Mouse (Mus musculus) heart, adult 18-20 months (tissue): Measurements from ENCODE around the gene Daxx. TPM values are rescaled to one million over a fixed set of nuclear protein-coding genes. Genes with fewer than 3 reads are reported as not detected.

Experiments used
- DNase-seq, 2 experiments: peaks; one replicate each; pipeline ENCODE4 v3.0.0; 2021 to 2022; ENCODE audit warnings: mixed read lengths in 1 of 2
- total RNA-seq, 2 experiments: library from RNA; stranded (reverse); gene quantifications; 2 replicates each; pipeline ENCODE4 v1.2.3; 2021

Gene Daxx
- total RNA-seq, 2 experiments from 2014 or later, result 12.3 to 20.7 TPM

- peak; percentile 86 to 92 for DNase-seq
Observed at GRCm38 (mm10) chr17:33920282-33921097, 11.3 kb downstream of the Daxx start.

GRCm38 (mm10) chr17:33921361-33921760 lies 12.1 kb downstream of the Daxx start:
- no peak for DNase-seq

GRCm38 (mm10) chr17:33924577-33925283 lies 15.5 kb downstream of the Daxx start:
- peak in 1 of 2 experiments; percentile 44 for DNase-seq

GRCm38 (mm10) chr17:33925406-33926116 lies 16.3 kb downstream of the Daxx start:
- DNase-seq, result no peak

DNA sequence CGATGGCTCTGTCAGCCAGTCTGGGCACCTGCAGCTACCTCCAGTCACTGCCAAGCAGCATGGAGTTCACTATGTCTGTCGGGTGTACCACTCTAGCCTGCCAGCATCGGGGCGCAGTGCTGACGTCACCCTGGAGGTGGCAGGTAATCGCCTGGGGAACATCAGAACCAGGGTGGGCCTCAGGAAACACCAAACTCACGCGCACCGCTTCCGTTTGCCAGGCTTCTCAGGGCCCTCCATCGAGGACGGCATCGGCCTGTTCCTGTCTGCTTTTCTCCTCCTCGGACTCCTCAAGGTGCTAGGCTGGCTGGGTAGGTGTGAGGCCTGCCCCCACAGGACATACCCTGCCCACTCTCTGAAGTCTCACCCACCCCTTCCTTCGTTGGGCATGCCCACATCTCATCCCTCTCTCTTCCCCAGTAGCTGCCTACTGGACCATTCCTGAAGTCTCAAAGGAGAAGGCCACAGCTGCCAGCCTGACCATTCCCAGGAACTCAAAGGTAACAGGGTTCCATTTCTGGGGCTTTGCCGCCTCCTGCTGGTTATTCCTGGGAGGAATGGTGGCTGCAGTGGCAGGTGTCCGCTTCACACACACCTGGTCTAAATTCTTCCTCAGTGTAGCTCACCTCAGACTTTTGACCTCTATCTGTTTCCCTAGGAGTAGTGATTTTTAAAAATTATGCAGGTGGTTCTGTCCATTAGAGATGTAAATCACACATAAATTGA lies 17.2 kb downstream of the Daxx start:
- DNase-seq, result no peak

DNA sequence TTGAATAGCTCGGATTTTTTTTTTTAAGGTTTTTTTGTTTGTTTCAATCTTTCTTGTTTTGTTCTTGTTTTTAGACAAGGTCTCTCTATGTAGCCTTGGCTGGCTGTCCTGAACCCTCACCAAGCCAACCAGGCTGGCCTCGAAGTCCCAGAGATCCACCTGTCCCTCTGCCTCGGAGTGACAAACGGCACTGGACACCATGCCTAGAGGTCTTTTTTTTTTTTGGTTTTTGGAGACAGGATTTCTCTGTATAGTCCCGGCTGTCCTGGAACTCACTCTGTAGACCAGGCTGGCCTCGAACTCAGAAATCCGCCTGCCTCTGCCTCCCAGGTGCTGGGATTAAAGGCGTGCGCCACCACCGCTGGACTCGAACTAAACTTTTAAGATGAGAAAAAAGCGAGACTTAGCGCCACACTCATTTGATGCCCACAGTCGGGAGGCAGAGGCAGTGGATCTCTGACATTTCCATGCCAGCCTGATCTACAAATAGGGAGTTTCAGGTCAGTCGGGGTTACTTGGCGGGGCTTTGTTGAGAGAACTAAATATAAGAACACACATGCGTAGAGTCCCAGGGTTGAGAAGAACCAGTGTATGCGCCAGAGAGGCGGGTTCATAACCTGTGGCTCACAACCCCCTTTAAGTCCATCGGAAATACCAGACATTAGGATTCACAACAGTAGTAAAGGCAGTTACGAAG lies 19.2 kb downstream of the Daxx start:
- DNase-seq, result no peak

DNA sequence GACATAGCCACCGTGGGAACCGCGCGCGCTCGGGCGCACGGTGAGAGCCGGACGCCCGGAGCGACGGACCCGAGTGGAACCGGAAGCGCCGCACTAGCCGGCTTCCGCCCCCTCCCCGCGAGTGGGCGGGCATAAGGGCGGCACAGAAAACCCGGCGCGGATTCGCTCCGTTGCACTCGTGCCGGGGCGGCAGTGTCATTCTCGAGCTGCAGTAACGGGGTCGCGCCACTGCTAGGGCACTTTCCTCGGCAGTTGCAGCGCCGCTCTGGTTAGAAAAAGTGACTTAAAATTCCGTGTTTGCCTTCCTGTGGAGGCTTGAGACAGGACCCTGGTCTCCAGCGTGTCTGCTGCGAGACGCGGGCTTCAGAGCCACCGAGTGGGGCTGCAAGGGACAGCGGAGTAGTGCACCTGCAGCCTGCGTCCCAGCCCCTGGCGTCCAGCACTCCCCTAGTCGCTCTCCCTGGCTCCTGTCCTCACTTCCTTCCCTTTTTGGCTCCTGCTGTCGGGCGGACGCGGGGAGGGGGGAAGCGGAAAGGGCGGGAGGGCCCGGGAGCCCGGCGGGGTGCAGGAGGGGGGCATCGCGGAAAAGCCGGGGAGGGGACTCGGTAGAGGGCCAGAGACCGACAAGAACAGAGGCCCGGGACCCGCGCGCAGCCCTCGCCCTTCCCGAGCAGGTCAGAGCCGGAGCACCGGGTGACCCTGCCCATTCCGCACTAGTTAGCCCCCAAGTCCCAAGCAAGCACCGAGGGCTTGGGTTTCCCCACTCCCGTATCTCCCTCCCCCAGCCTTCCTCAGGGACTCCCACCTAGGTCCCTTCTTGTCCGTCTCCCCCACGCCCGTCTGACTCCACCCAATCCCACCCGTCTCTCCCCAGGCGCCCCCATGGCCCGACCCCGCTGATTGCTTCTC lies 20.4 kb downstream of the Daxx start, which contains the start of gene Rgl2:
Rgl2 (plus strand) TSS at position 173 of the 909 bp plus-strand sequence.
- DNase-seq, result peak; percentile 90 to 96

DNA sequence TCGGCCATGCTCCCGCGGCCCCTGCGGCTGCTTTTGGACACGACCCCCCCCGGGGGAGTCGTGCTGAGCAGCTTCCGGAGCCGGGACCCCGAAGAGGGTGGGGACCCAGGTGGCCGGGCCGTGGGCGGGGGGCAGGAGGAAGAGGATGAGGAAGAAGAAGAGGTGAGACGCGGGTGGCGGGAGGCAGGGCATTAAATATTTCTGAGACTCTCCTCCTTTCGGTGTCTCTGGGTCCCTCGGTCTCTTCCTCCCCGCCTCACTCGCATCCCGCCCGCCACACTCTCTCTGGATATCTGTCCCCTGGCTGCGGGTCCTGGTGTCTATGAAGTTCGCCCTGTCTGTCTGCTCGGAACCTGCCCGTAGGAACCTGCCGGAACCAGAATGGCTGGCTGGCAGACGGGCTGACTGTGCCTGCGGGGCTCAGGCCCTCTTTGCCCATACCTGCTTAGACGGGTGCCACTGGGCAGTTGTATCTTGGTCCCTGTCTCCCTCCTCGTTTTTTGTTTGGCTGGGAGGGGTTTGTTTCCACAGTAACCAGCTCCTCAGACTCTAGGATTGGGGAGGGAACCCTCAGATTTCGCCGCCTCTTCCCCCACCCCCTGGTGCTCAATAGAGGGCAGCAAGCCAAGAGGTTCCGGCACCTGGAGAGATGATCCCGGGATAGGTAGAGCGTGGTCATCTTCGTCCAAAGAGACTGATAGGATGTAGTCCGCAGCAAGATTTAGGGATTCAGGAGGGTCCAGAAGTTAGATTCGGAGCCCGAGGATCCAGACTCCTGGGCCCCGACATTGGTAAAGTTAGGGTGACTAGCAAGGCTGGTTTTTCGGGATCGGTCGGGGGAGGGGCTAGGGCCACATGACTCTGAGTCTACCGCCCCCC lies 21.3 kb downstream of the Daxx start:
- peak; percentile 75 to 79 for DNase-seq

- DNase-seq, result peak in 1 of 2 experiments; percentile 29
Observed at GRCm38 (mm10) chr17:33931159-33931866, 22.1 kb downstream of the Daxx start.

GRCm38 (mm10) chr17:33931947-33932346 lies 22.7 kb downstream of the Daxx start:
- no peak for DNase-seq

- DNase-seq, result no peak
Observed at GRCm38 (mm10) chr17:33932448-33932847, 23.2 kb downstream of the Daxx start.

- no peak for DNase-seq
Observed at GRCm38 (mm10) chr17:33932970-33933369, 23.8 kb downstream of the Daxx start.

DNA sequence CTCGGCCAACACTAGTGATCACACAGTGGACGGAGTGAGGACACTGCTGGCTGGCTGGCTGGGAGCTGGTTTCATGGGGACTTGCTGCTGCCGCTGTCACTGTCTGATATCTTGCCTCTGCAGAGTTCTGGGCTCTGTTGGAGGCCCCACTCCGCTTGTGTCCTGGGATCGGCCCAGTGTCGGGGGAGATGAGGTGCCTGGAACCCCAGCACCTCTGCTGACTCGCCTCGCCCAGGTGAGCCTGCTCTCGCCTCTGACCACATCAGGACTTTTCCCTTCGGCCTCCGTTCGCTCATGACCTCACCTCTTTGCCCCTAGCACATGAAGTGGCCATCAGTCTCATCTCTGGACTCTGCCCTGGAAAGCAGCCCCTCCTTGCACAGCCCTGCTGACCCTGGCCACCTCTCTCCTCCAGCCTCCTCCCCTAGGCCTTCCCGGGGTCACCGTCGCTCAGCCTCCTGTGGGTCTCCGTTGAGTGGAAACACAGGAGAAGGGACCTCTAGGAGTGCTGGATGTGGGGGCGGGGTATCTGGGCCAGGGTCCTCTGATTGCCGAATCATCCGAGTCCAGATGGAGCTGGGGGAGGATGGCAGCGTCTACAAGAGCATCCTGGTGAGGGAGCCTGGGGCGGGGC lies 26.3 kb downstream of the Daxx start:
- no peak for DNase-seq

DNA sequence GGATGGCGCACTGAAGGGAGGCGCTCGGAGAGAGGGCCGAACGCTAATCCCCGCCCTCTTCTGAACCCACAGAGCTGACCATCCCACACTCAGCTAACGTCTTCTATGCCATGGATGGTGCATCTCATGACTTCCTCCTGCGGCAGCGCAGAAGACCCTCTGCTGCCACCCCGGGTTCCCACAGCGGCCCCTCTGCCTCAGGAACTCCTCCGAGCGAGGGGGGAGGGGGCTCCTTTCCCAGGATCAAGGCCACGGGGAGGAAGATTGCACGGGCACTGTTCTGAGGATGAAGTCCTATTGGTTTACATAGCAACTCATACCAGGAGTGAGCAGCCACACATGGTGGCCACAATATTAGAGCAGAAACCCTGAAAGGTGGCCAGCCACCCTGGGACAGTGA lies 27.8 kb downstream of the Daxx start:
- DNase-seq, result no peak

DNA sequence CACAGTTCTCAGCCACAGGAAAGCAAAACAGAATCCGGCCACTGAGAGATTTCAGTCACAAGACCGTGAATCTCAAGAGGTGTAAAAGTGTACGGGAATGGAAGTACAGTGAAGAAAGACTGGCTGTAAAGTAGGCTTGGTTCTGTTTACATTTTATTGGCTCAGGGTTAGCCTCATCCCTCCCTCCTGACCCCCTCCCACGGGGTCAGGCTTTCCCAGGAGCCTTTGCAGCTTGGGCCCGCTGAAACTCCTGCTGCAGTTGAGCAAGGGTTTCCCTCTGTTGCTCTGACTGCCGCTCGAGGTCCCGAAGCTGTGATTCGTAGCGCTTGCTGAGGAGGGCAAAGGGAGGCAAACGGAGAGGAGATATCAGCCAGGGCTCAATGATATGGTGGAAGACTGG lies 29.6 kb downstream of the Daxx start:
- no peak for DNase-seq

- DNase-seq, result peak; percentile 91 to 95
Observed at GRCm38 (mm10) chr17:33940206-33940805, 31.1 kb downstream of the Daxx start, which contains the start of the genes Pfdn6 and Wdr46. TSS of gene Pfdn6 (minus strand) at chr17:33940343. TSS of gene Wdr46 (plus strand) at chr17:33940660.

GRCm38 (mm10) chr17:33940981-33941380 lies 31.8 kb downstream of the Daxx start:
- no peak for DNase-seq
